ENCODE assay signal across 8 mouse cellular contexts in genomic region chr2:102804109-102804508, GRCm38 (mm10).
DNase-seq lines count a peak whose midpoint lies in the region; ATAC-seq and TF ChIP-seq lines count a peak whose summit lies in the region.

No protein-coding gene starts in this region.

- H3K27ac ChIP-seq in hindbrain, embryonic 14.5 days = no peak overlapping the region
- H3K27ac ChIP-seq in hindbrain, embryonic 12.5 days = no peak overlapping the region

- H3K27me3 ChIP-seq in hindbrain, embryonic 14.5 days (ENCODE audit: control insufficient read depth, insufficient read depth, low read length) = no peaks in the 10 kb centered on the region
- H3K27me3 ChIP-seq in hindbrain, embryonic 12.5 days = no peaks in the 10 kb centered on the region
- H3K27me3 ChIP-seq in E14TG2a.4 (ENCODE audit: insufficient read depth, low read length) = no peaks in the 10 kb centered on the region

- H3K4me3 ChIP-seq in hindbrain, embryonic 14.5 days (replicated peaks; ENCODE audit: low read length) = no peak overlapping the region
- no peak overlapping the region for H3K4me3 ChIP-seq in hindbrain, embryonic 12.5 days
- H3K4me3 ChIP-seq in E14TG2a.4 (replicated peaks; ENCODE audit: low read length) = no peak overlapping the region

- no peak overlapping the region for H3K9ac ChIP-seq in hindbrain, embryonic 14.5 days
- no peak overlapping the region for H3K9ac ChIP-seq in hindbrain, embryonic 12.5 days

- peak; percentile 72 for DNase-seq in hindbrain, embryonic 14.5 days (ENCODE audit: low spot score)
- DNase-seq in 3T3-L1 (ENCODE audit: low read depth, low spot score) = peak; percentile 80
- DNase-seq in forelimb bud, embryonic 11.5 days (ENCODE audit: low read depth, low spot score) = peak; percentile 36
- peak; percentile 36 for DNase-seq in telencephalon, adult 2 months (ENCODE audit: low read depth, low spot score)
- no peak for DNase-seq in layer of hippocampus, adult 8-10 months (ENCODE audit: low spot score in 2 of 2)

- H3K4me2 ChIP-seq in hindbrain, embryonic 14.5 days (replicated peaks) = no peak overlapping the region
- no peak overlapping the region for H3K4me2 ChIP-seq in hindbrain, embryonic 12.5 days (replicated peaks)

- H3K9me3 ChIP-seq in hindbrain, embryonic 14.5 days (ENCODE audit: control insufficient read depth, low read length) = no peaks in the 10 kb centered on the region
- no peaks in the 10 kb centered on the region for H3K9me3 ChIP-seq in hindbrain, embryonic 12.5 days (replicated peaks)
- H3K9me3 ChIP-seq in E14TG2a.4 (ENCODE audit: low read length) = no peaks in the 10 kb centered on the region

- peak; percentile 41 for TF ChIP-seq CTCF in E14TG2a.4 (conservative IDR thresholded peaks at IDR 0.05; ENCODE audit: low read length)

- ATAC-seq in hindbrain, embryonic 14.5 days (ENCODE audit: low FRiP score) = no peak
- ATAC-seq in hindbrain, embryonic 12.5 days (ENCODE audit: low FRiP score) = no peak
- no peak for ATAC-seq in monocyte, adult 5-6 weeks (replicated peaks; ENCODE audit: insufficient number of reproducible peaks, low FRiP score, low TSS enrichment, poor library complexity, severe bottlenecking)

- H3K36me3 ChIP-seq in hindbrain, embryonic 14.5 days (replicated peaks; ENCODE audit: control insufficient read depth, insufficient read depth) = no peaks in the 10 kb centered on the region
- H3K36me3 ChIP-seq in hindbrain, embryonic 12.5 days = no peaks in the 10 kb centered on the region
- H3K36me3 ChIP-seq in E14TG2a.4 (ENCODE audit: insufficient read depth, low read length) = no peaks in the 10 kb centered on the region

- WGBS in hindbrain, embryonic 14.5 days = 53% methylated on average over 2 of the region's 2 CpGs
- 41% methylated on average over 2 of the region's 2 CpGs for WGBS in hindbrain, embryonic 12.5 days

- H3K4me1 ChIP-seq in hindbrain, embryonic 14.5 days (replicated peaks; ENCODE audit: control insufficient read depth, insufficient read depth, low read length) = no peaks in the 10 kb centered on the region
- H3K4me1 ChIP-seq in hindbrain, embryonic 12.5 days = no peaks in the 10 kb centered on the region
- H3K4me1 ChIP-seq in E14TG2a.4 (replicated peaks; ENCODE audit: low read depth, low read length) = no peaks in the 10 kb centered on the region

Comparison
In these comparisons a context has a peak if more than half of its experiments do, and no peak if none do; other contexts are left out.
1. DNase-seq: peak in hindbrain, embryonic 14.5 days (single experiment), 3T3-L1 (single experiment), forelimb bud, embryonic 11.5 days (single experiment) and telencephalon, adult 2 months (single experiment); none in layer of hippocampus, adult 8-10 months (0 of 2).